In genomic region chr4:115827535-115827887, GRCm38 (mm10) we compare ENCODE assay signal across 8 mouse cellular contexts. TPM values are rescaled to one million over a fixed set of nuclear protein-coding genes. Genes with fewer than 3 reads are reported as not detected.
DNase-seq lines count a peak whose midpoint lies in the region; ATAC-seq and TF ChIP-seq lines count a peak whose summit lies in the region.

No protein-coding gene starts in this region.

- H3K9ac ChIP-seq in kidney, embryonic 16.5 days (replicated peaks; ENCODE audit: low read length) = peak overlapping the region; percentile 82

- peak overlapping the region; percentile 80 for H3K4me2 ChIP-seq in kidney, embryonic 16.5 days (replicated peaks; ENCODE audit: low read depth, low read length)
- H3K4me2 ChIP-seq in myocyte (ENCODE audit: low read depth) = peak overlapping the region; percentile 91

- no peaks in the 10 kb centered on the region for H3K9me3 ChIP-seq in kidney, embryonic 16.5 days (ENCODE audit: low read length)

- TF ChIP-seq POLR2A in myocyte (IDR thresholded peaks at IDR 0.05; ENCODE audit: insufficient read length, low read depth) = no peak

- H3K27me3 ChIP-seq in kidney, embryonic 16.5 days (ENCODE audit: insufficient read depth, low read length) = no peaks in the 10 kb centered on the region
- H3K27me3 ChIP-seq in myocyte (ENCODE audit: control insufficient read depth, insufficient read depth, insufficient read length) = no peaks in the 10 kb centered on the region

- H3ac ChIP-seq in myocyte (ENCODE audit: control insufficient read depth, insufficient read length) = peak overlapping the region; percentile 53

- no peak for DNase-seq in kidney, adult 8-10 months
- peak; percentile 30 for DNase-seq in brain, adult 2 months (ENCODE audit: low read depth, low spot score)
- DNase-seq in layer of hippocampus, adult 18-20 months (ENCODE audit: low spot score in 2 of 2) = no peak
- DNase-seq in kidney, postnatal 25 days = no peak

- H3K36me3 ChIP-seq in kidney, embryonic 16.5 days (ENCODE audit: insufficient read depth, low read length) = peaks cover 13% of the 10 kb centered on the region
- H3K36me3 ChIP-seq in myocyte (ENCODE audit: control insufficient read depth, insufficient read depth) = peaks cover 10% of the 10 kb centered on the region

- 4% methylated on average over 4 of the region's 4 CpGs for WGBS in kidney, embryonic 16.5 days

- peak overlapping the region; percentile 88 for H3K4me3 ChIP-seq in kidney, embryonic 16.5 days (ENCODE audit: low read length)
- peak overlapping the region; percentile 53 for H3K4me3 ChIP-seq in myocyte

- H3K4me1 ChIP-seq in kidney, embryonic 16.5 days (ENCODE audit: insufficient read depth, low read length) = peaks cover 13% of the 10 kb centered on the region

- peaks cover 13% of the 10 kb centered on the region for H3K79me2 ChIP-seq in myocyte (ENCODE audit: control insufficient read depth, insufficient read depth)

- peak; percentile 17; the same call in 1 of the 2 replicates for ATAC-seq in kidney, embryonic 16.5 days (ENCODE audit: low FRiP score, low TSS enrichment)
- ATAC-seq in inflammation-experienced regulatory T-cells, adult 6 months = peak; percentile 58
- no peak for ATAC-seq in frontal cortex, adult (ENCODE audit: low TSS enrichment)

- H3K27ac ChIP-seq in kidney, embryonic 16.5 days (ENCODE audit: low read length) = peak overlapping the region; percentile 95

TF ChIP-seq in myocyte, 11 proteins besides CTCF, POLR2A, EP300 and RAD21:
- TF ChIP-seq MYOD1 (IDR thresholded peaks at IDR 0.05; ENCODE audit: control insufficient read depth in 1 of 3, insufficient read length in 2 of 3, low read depth in 2 of 3) = no peak
- TF ChIP-seq TCF12 (IDR thresholded peaks at IDR 0.05; ENCODE audit: insufficient read depth, poor library complexity, severe bottlenecking) = no peak
- TF ChIP-seq MYOG (IDR thresholded peaks at IDR 0.05; ENCODE audit: control insufficient read depth in 1 of 3, insufficient read depth in 1 of 3, insufficient read length in 2 of 3, low read depth in 2 of 3) = no peak

RNA-seq across cellular contexts. Expression of gene Mob3c, which starts 0.4 kb away (rescaled TPM):
- 11.8 and 15.2 TPM in 2 replicates for polyA plus RNA-seq in kidney, embryonic 16.5 days (2015; fragmentation: Nextera tagmentation; extraction: Ambion mirVana)
- 10 to 100 TPM in 2 of 3 experiments, 1 to 10 TPM in 1; 8.4 to 12.4 (median 10.2) TPM for polyA plus RNA-seq in inflammation-experienced regulatory T-cells, adult 6 months (2017; shearing (Covaris generic))
- 4.9 TPM for polyA plus RNA-seq in myocyte (2012; fragmentation: generic; extraction: Trizol)
- total RNA-seq in layer of hippocampus, adult 18-20 months (2021) = 1 to 10 TPM; 4.0 to 6.5 TPM

RNA-seq across cellular contexts. Expression of gene Mknk1, which starts 11.5 kb away (rescaled TPM):
- polyA plus RNA-seq in kidney, embryonic 16.5 days (2015; fragmentation: Nextera tagmentation; extraction: Ambion mirVana) = 29.9 and 31.0 TPM in 2 replicates
- 10 to 100 TPM; 34.8 to 45.1 (median 41.8) TPM for polyA plus RNA-seq in inflammation-experienced regulatory T-cells, adult 6 months (2017; shearing (Covaris generic))
- polyA plus RNA-seq in myocyte (2012; fragmentation: generic; extraction: Trizol) = 31.7 TPM
- 10 to 100 TPM; 40.4 to 45.2 TPM for total RNA-seq in layer of hippocampus, adult 18-20 months (2021)

RNA-seq across cellular contexts. Expression of gene Atpaf1, which starts 42.9 kb away (rescaled TPM):
- polyA plus RNA-seq in kidney, embryonic 16.5 days (2015; fragmentation: Nextera tagmentation; extraction: Ambion mirVana) = 58.0 and 59.7 TPM in 2 replicates
- 10 to 100 TPM; 17.7 to 20.9 (median 19.0) TPM for polyA plus RNA-seq in inflammation-experienced regulatory T-cells, adult 6 months (2017; shearing (Covaris generic))
- polyA plus RNA-seq in myocyte (2012; fragmentation: generic; extraction: Trizol) = 12.5 TPM
- 10 to 100 TPM; 65.5 to 66.4 TPM for total RNA-seq in layer of hippocampus, adult 18-20 months (2021)

RNA-seq across cellular contexts. Expression of gene Tex38, which starts 46.7 kb away (rescaled TPM):
- 0.20 and 0.37 TPM in 2 replicates for polyA plus RNA-seq in kidney, embryonic 16.5 days (2015; fragmentation: Nextera tagmentation; extraction: Ambion mirVana)
- 1 to 10 TPM in 1 of 3 experiments, not detected in 2; 1.0 TPM for polyA plus RNA-seq in inflammation-experienced regulatory T-cells, adult 6 months (2017; shearing (Covaris generic))
- not detected for polyA plus RNA-seq in myocyte (2012; fragmentation: generic; extraction: Trizol)
- not detected for total RNA-seq in layer of hippocampus, adult 18-20 months (2021)

RNA-seq across cellular contexts. Expression of gene Kncn, which starts 56.7 kb away (rescaled TPM):
- 0.07 TPM in 1 of 2 replicates, not detected in the other for polyA plus RNA-seq in kidney, embryonic 16.5 days (2015; fragmentation: Nextera tagmentation; extraction: Ambion mirVana)
- not detected for polyA plus RNA-seq in inflammation-experienced regulatory T-cells, adult 6 months (2017; shearing (Covaris generic))
- polyA plus RNA-seq in myocyte (2012; fragmentation: generic; extraction: Trizol) = not detected
- under 1 TPM in 1 of 2 experiments, not detected in 1; 0.30 TPM for total RNA-seq in layer of hippocampus, adult 18-20 months (2021)
